Mouse (Mus musculus) lung, postnatal 0 days (tissue): Measurements from ENCODE around the gene Mprip.
A peak's percentile ranks its signal among the peaks of the same experiment; 100 is the strongest.

Experiments
- CTCF ChIP-seq: IDR thresholded peaks from 2 replicates; pipeline ENCODE4 v1.5.1; 2016; ENCODE audit warnings: antibody characterized with exemption, mild to moderate bottlenecking
- EP300 ChIP-seq: IDR thresholded peaks from 2 replicates; pipeline ENCODE4 v1.6.1; 2016; ENCODE audit warnings: antibody characterized with exemption, mild to moderate bottlenecking, control low read depth

GRCm38 (mm10) chr11:59622214-59622613, 38.9 kb upstream of the Mprip start:
- TF ChIP-seq CTCF (no peak), EP300 (peak; percentile 68)
